Mouse (Mus musculus) heart, embryonic 13.5 days (tissue): ENCODE measurements around the gene Gm28048. TPM values are rescaled to one million over a fixed set of nuclear protein-coding genes. Genes with fewer than 3 reads are reported as not detected.

Experiments
- ATAC-seq: fragments of 200-750 bp; cut with Nextera tagmentation; 2 replicates; pipeline ENCODE4 v1.8.0; 2017; ENCODE audit warnings: moderate TSS enrichment; ENCODE audit not compliant: insufficient number of reproducible peaks, low FRiP score, low TSS enrichment; ENCODE audit errors: extremely low read depth
- H3K27ac ChIP-seq: fragments of 300-500 bp; sonication (generic); replicated peaks from 2 replicates; pipeline ENCODE4 v1.5.1; 2015; ENCODE audit warnings: moderate library complexity, mild to moderate bottlenecking, inconsistent platforms
- H3K27me3 ChIP-seq: fragments of 300-500 bp; sonication (generic); replicated peaks from 2 replicates; pipeline ENCODE4 v1.6.1; 2015; ENCODE audit warnings: mild to moderate bottlenecking, inconsistent platforms
- H3K36me3 ChIP-seq: fragments of 300-500 bp; sonication (generic); 2 replicates; pipeline ENCODE4 v1.6.1; 2015; ENCODE audit warnings: mild to moderate bottlenecking, inconsistent platforms
- H3K4me1 ChIP-seq: fragments of 300-500 bp; sonication (generic); 2 replicates; pipeline ENCODE4 v1.6.1; 2015; ENCODE audit warnings: inconsistent platforms
- H3K4me2 ChIP-seq: fragments of 300-500 bp; sonication (generic); 2 replicates; pipeline ENCODE4 v1.6.1; 2015; ENCODE audit warnings: inconsistent platforms, mild to moderate bottlenecking, moderate library complexity
- H3K4me3 ChIP-seq: fragments of 300-500 bp; sonication (generic); 2 replicates; pipeline ENCODE4 v1.5.1; 2015; ENCODE audit warnings: moderate library complexity, mild to moderate bottlenecking, inconsistent platforms
- H3K9ac ChIP-seq: fragments of 300-500 bp; sonication (generic); 2 replicates; pipeline ENCODE4 v1.6.1; 2015; ENCODE audit warnings: inconsistent platforms, mild to moderate bottlenecking, moderate library complexity
- H3K9me3 ChIP-seq: fragments of 300-500 bp; sonication (generic); 2 replicates; pipeline ENCODE4 v1.6.1; 2016; ENCODE audit warnings: inconsistent platforms
- WGBS: fragments of 180-500 bp; shearing (Covaris S2); methylation state at CpG from one replicate; pipeline ENCODE4 v1.1.7; 2015; ENCODE audit warnings: mixed read lengths; 5-methylcytosine and 5-hydroxymethylcytosine counted together
- polyA plus RNA-seq: library from polyadenylated mRNA; unstranded; fragments of >200 nt; fragmentation: Nextera tagmentation; extraction: Ambion mirVana; gene quantifications from 2 replicates; pipeline ENCODE4 v1.2.1, GENCODE M21; 2015

The Gm28048 gene
- polyA plus RNA-seq, 1 experiment from 2014 or later, result 7.8 TPM

- WGBS, result 44% methylated on average over 3 of the region's 3 CpGs
- ATAC-seq, result no peak
- H3K27me3 ChIP-seq, result no peaks in the 10 kb centered on the region
- no peak overlapping the region; the same call in 1 of the 2 replicates for H3K27ac ChIP-seq
- no peak overlapping the region for H3K9ac ChIP-seq
- H3K4me3 ChIP-seq, result no peak overlapping the region
- no peaks in the 10 kb centered on the region for H3K9me3 ChIP-seq
- peaks cover 28% of the 10 kb centered on the region for H3K4me1 ChIP-seq
- H3K36me3 ChIP-seq, result no peaks in the 10 kb centered on the region
- no peak overlapping the region for H3K4me2 ChIP-seq
These were observed 168.5 kb downstream of the Gm28048 start for GRCm38 (mm10) chr11:22813427-22813826.

- WGBS, result 81% methylated on average over 3 of the region's 3 CpGs
These were observed 170.5 kb downstream of the Gm28048 start for GRCm38 (mm10) chr11:22811413-22811812.

GRCm38 (mm10) chr11:22809465-22810096, 172.3 kb downstream of the Gm28048 start:
- H3K9ac ChIP-seq, result no peak overlapping the region
- no peak overlapping the region for H3K4me2 ChIP-seq
- no peaks in the 10 kb centered on the region for H3K27me3 ChIP-seq
- ATAC-seq, result no peak
- no peaks in the 10 kb centered on the region for H3K36me3 ChIP-seq
- H3K27ac ChIP-seq, result no peak overlapping the region
- H3K4me1 ChIP-seq, result peaks cover 28% of the 10 kb centered on the region
- no peaks in the 10 kb centered on the region for H3K9me3 ChIP-seq
- H3K4me3 ChIP-seq, result no peak overlapping the region
- 32% methylated on average over 7 of the region's 7 CpGs for WGBS

More at GRCm38 (mm10) chr11:22811413-22811812, 170.5 kb downstream of the Gm28048 start:
- Histone ChIP-seq H3K4me2 (no peak overlapping the region), H3K4me1 (peaks cover 28% of the 10 kb centered on the region), H3K27ac (no peak overlapping the region), H3K9ac (no peak overlapping the region), H3K9me3 (no peaks in the 10 kb centered on the region), H3K4me3 (no peak overlapping the region), H3K27me3 (no peaks in the 10 kb centered on the region), H3K36me3 (no peaks in the 10 kb centered on the region)
- no peak for ATAC-seq

- no peak for ATAC-seq
- Histone ChIP-seq H3K4me3 (no peak overlapping the region), H3K9me3 (no peaks in the 10 kb centered on the region), H3K36me3 (no peaks in the 10 kb centered on the region), H3K4me1 (peaks cover 15% of the 10 kb centered on the region), H3K27me3 (no peaks in the 10 kb centered on the region), H3K4me2 (no peak overlapping the region), H3K9ac (no peak overlapping the region), H3K27ac (no peak overlapping the region)
These were observed 173.8 kb downstream of the Gm28048 start for GRCm38 (mm10) chr11:22808040-22808439.

GRCm38 (mm10) chr11:22805171-22805570, 176.7 kb downstream of the Gm28048 start:
- H3K4me3 ChIP-seq, result no peak overlapping the region
- H3K27ac ChIP-seq, result no peak overlapping the region
- H3K9me3 ChIP-seq, result peaks cover 3% of the 10 kb centered on the region; the same call in 1 of the 2 replicates
- H3K36me3 ChIP-seq, result no peaks in the 10 kb centered on the region
- ATAC-seq, result no peak
- WGBS, result 81% methylated on average over 1 of the region's 1 CpGs
- H3K9ac ChIP-seq, result no peak overlapping the region
- H3K27me3 ChIP-seq, result no peaks in the 10 kb centered on the region
- peaks cover 16% of the 10 kb centered on the region for H3K4me1 ChIP-seq
- H3K4me2 ChIP-seq, result no peak overlapping the region

GRCm38 (mm10) chr11:22799987-22800424, 181.9 kb downstream of the Gm28048 start:
- 18% methylated on average over 9 of the region's 9 CpGs for WGBS
- ATAC-seq, result peak; percentile 48; the same call in 1 of the 2 replicates
- H3K4me2 ChIP-seq, result peak overlapping the region; percentile 51
- H3K36me3 ChIP-seq, result no peaks in the 10 kb centered on the region
- peak overlapping the region; percentile 50 for H3K27ac ChIP-seq
- peaks cover 23% of the 10 kb centered on the region for H3K4me1 ChIP-seq
- H3K9ac ChIP-seq, result peak overlapping the region; percentile 8
- no peaks in the 10 kb centered on the region for H3K27me3 ChIP-seq
- H3K9me3 ChIP-seq, result peaks cover 3% of the 10 kb centered on the region; the same call in 1 of the 2 replicates
- H3K4me3 ChIP-seq, result peak overlapping the region; percentile 11; the same call in 1 of the 2 replicates

GRCm38 (mm10) chr11:22798916-22799315, 183.0 kb downstream of the Gm28048 start:
- no peak for ATAC-seq
- no peaks in the 10 kb centered on the region for H3K27me3 ChIP-seq
- no peak overlapping the region for H3K4me3 ChIP-seq
- H3K9me3 ChIP-seq, result peaks cover 3% of the 10 kb centered on the region; the same call in 1 of the 2 replicates
- WGBS, result 63% methylated on average over 5 of the region's 5 CpGs
- H3K4me1 ChIP-seq, result peaks cover 23% of the 10 kb centered on the region
- H3K36me3 ChIP-seq, result no peaks in the 10 kb centered on the region
- no peak overlapping the region for H3K4me2 ChIP-seq
- H3K27ac ChIP-seq, result no peak overlapping the region
- H3K9ac ChIP-seq, result no peak overlapping the region

GRCm38 (mm10) chr11:22794734-22795133, 187.2 kb downstream of the Gm28048 start:
- Histone ChIP-seq H3K4me2 (no peak overlapping the region), H3K9ac (no peak overlapping the region), H3K27me3 (no peaks in the 10 kb centered on the region), H3K9me3 (0 out of 2 replicates have a peak, but pooled peaks cover under 1% of the 10 kb centered on the region), H3K36me3 (no peaks in the 10 kb centered on the region), H3K27ac (no peak overlapping the region), H3K4me1 (peaks cover 11% of the 10 kb centered on the region), H3K4me3 (no peak overlapping the region)
- WGBS, result 87% methylated on average over 1 of the region's 1 CpGs
- ATAC-seq, result no peak

GRCm38 (mm10) chr11:22793881-22794203, 188.0 kb downstream of the Gm28048 start:
- Histone ChIP-seq H3K4me3 (no peak overlapping the region), H3K36me3 (no peaks in the 10 kb centered on the region), H3K27ac (no peak overlapping the region), H3K4me1 (peaks cover 6% of the 10 kb centered on the region), H3K27me3 (no peaks in the 10 kb centered on the region), H3K4me2 (no peak overlapping the region), H3K9ac (no peak overlapping the region), H3K9me3 (0 out of 2 replicates have a peak, but pooled peaks cover 5% of the 10 kb centered on the region)
- 74% methylated on average over 1 of the region's 1 CpGs for WGBS
- ATAC-seq, result no peak

- Histone ChIP-seq H3K36me3 (no peaks in the 10 kb centered on the region), H3K9ac (no peak overlapping the region), H3K27ac (no peak overlapping the region), H3K4me3 (no peak overlapping the region), H3K27me3 (no peaks in the 10 kb centered on the region), H3K9me3 (0 out of 2 replicates have a peak, but pooled peaks cover 5% of the 10 kb centered on the region), H3K4me1 (peaks cover 6% of the 10 kb centered on the region), H3K4me2 (no peak overlapping the region)
- no peak for ATAC-seq
- WGBS, result 77% methylated on average over 3 of the region's 3 CpGs
These were observed 188.6 kb downstream of the Gm28048 start for GRCm38 (mm10) chr11:22793176-22793880.

- ATAC-seq, result no peak
- Histone ChIP-seq H3K27ac (no peak overlapping the region), H3K9ac (no peak overlapping the region), H3K4me1 (peaks cover 6% of the 10 kb centered on the region), H3K27me3 (no peaks in the 10 kb centered on the region), H3K36me3 (no peaks in the 10 kb centered on the region), H3K9me3 (0 out of 2 replicates have a peak, but pooled peaks cover 5% of the 10 kb centered on the region), H3K4me3 (no peak overlapping the region), H3K4me2 (no peak overlapping the region)
- 95% methylated on average over 1 of the region's 1 CpGs for WGBS
These were observed 189.7 kb downstream of the Gm28048 start for GRCm38 (mm10) chr11:22792149-22792548.
